Mouse (Mus musculus) mouse trophoblast stem cell (cell line): ENCODE results near the gene Bptf.
"Not testable (repeated sequence)": the region's sequence is repeated elsewhere in the genome, so short reads cannot be mapped to it uniquely, and the experiment has no call there.

Experiments
- in situ Hi-C, 2 experiments: fragments of 300-500 bp; cut with MseI, MboI; formaldehyde crosslinking; loops; 2 replicates in 1 of 2; 3 replicates in 1 of 2; pipeline ENCODE4 v1.15.1; 2025

The Bptf gene

GRCm38 (mm10) chr11:107016893-107017292 is 115.0 kb downstream of the Bptf start:
- in situ Hi-C loops, result no loop called here

GRCm38 (mm10) chr11:107015535-107016187 is 116.3 kb downstream of the Bptf start:
- in situ Hi-C loops, result not testable (repeated sequence)

- in situ Hi-C loops, result no loop called here
Measured at GRCm38 (mm10) chr11:107014597-107015309, 117.2 kb downstream of the Bptf start.

GRCm38 (mm10) chr11:107014020-107014585 is 117.8 kb downstream of the Bptf start:
- in situ Hi-C loops, result no loop called here

- in situ Hi-C loops, result no loop called here
Measured at GRCm38 (mm10) chr11:107012324-107013017, 119.5 kb downstream of the Bptf start.

GRCm38 (mm10) chr11:107011669-107012323 is 120.1 kb downstream of the Bptf start:
- in situ Hi-C loops, result no loop called here

GRCm38 (mm10) chr11:107011171-107011570 is 120.8 kb downstream of the Bptf start:
- in situ Hi-C loops, result no loop called here

- in situ Hi-C loops, result no loop called here
Measured at GRCm38 (mm10) chr11:107010447-107010846, 121.5 kb downstream of the Bptf start.

GRCm38 (mm10) chr11:107005538-107005937 is 126.4 kb downstream of the Bptf start:
- in situ Hi-C loops, result no loop called here

DNA sequence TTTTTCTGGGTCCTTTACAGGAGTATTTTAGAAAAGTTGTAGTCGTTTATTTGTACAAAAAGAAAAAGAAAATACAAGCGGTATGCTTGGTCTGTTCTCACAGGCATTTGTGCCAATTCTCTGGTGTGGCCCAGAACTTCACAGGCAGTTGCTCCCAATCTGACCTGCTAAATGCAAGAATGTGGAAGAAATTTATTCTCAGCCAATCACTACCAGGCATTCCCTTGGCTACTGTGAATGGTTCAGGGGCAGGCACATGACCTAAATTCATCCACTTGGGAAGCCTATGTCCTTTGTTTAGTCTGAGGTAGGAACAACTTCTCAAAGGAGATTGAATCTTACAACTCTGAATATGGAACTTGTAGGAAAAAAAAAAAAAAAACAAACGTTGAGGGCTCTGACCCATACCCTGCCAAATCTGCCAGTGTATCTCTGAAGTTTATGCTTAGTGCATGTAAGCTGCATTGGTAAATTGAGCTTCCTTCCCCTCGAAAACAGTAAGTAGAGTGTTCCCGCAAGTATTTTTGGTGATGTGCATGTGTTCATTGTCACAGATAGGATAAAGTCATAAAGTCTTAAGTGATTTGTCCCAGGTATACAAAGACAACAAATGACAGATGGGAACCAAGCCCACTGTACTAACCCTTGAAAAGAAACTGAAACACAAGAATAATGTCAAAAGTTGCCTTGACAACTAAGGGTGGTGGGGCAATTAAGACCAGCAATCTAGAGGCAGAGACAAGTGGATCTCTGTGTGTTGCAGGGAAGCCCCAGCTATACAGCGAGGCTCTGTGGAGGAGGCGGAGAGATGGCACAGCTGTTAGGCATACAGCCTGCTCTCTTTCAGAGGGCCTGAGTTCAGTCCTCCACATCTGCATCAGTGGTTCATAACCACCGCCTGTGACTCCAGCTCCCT is 129.9 kb downstream of the Bptf start:
- in situ Hi-C loops, result no loop called here

- in situ Hi-C loops, result no loop called here
Measured at GRCm38 (mm10) chr11:106999949-107000513, 131.9 kb downstream of the Bptf start.

DNA sequence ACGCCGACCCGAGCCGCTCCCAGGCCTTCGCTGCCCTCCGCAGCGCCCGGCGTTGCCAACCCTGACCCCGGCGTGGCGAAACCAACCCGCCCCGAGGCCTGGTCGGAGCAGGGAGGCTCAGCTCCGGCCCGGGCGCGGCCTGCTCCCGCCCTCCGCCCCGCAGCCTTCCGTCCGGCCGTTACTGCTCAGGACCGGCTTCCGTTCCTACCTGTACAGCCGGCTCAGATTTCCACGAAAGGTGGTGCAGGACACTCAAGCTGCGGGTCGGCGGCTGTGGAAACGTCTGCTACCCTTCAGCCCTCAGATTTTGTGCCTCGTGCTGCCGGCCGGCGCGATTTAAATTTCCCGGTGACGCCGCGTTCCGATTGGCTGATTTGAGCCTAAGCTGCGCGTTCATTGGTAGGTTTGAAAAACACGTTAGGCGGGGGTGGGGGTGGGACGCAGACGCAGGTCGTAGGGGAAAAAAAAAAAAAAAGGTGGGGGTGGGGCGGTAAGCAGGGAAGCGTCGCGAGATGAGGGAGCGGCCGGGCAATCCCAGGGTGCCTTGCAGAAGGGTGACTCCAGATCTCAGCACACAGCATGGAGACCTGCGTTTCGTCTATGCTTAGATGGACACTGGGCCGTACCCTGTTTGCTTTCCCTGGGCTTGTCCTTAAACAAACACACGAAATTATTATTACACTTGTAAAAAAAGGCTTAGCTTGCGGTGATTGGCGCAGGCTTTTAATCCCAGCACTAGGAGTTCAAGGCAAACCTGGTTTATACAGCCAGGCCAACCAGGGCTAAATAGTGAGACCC is 132.6 kb downstream of the Bptf start, which contains the start of gene Kpna2:
TSS of gene Kpna2 (minus strand) at position 391 of the 798 bp plus-strand sequence.
- in situ Hi-C loops, result no loop called here

GRCm38 (mm10) chr11:106998651-106999150 is 133.2 kb downstream of the Bptf start:
- in situ Hi-C loops, result no loop called here

- in situ Hi-C loops, result no loop called here
Measured at GRCm38 (mm10) chr11:106997976-106998375, 134.0 kb downstream of the Bptf start.

- in situ Hi-C loops, result not testable (repeated sequence)
Measured at GRCm38 (mm10) chr11:106996492-106996891, 135.4 kb downstream of the Bptf start.

DNA sequence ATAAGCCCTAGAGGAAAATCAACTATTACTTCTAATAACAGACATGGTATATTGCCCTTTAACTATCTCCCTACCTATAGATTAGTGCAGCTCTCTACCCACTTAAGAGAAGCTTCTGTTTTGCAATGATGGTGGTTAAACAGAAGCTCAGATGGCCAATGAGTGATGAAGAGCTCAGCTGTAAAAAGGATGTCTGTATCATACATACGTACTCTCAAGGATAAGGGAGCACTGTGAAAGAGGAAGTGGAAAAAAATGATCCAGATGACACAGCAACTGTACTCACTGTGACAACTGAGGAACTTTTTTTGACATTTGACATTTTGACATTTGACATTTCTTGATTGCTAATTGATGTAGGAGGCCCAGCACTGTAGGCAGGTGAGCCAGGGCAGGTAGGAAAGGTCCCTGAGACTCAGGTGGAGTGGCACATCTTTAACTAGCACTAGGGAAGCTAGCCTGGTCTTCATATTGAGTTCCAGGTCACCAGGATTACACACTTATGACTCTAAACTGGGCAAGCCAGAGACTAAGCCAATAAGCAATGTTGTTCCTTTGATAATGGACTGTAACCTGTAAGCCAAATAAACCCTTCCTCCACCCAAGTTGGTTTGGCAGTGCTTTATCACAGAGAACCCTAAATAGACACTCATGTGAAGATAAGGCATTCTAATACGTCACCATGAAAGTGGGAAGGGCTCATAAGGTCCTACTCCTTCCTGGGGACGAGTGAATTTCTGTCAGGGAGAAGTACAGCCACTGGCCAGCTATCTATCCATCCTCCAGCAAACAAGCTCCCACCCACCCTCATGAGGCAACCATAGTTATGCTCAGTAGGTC is 137.5 kb downstream of the Bptf start:
- in situ Hi-C loops, result no loop called here

DNA sequence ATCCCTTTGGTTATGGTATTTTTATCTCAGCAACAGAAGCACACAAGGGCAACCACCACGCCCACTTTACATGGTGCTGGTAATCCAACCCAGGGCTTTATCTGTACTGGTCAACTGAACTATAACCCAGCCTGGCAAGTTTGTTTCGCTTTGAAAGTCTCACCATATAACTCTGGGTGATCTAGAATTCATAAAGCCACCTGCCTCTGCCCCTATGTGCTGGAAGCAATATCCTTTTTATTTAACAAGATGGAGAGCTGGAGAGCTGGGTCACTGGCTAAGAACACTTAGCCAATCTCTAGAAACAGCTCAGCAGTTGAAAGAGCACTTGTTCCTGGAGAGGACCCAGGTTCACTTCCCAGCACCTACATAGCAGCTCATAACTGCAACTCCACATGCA is 144.5 kb downstream of the Bptf start:
- in situ Hi-C loops, result no loop called here

GRCm38 (mm10) chr11:106985979-106986604 is 145.8 kb downstream of the Bptf start:
- in situ Hi-C loops, result not testable (repeated sequence)
